Mouse (Mus musculus): Measurements from ENCODE around the gene Jmjd1c. TPM values are rescaled to one million over a fixed set of nuclear protein-coding genes. Genes with fewer than 3 reads are reported as not detected.

Gene Jmjd1c
- polyA plus RNA-seq, 1 experiment from 2014 or later = 42.4 TPM

GRCm38 (mm10) chr10:67098408-67099050, 2.6 kb downstream of the Jmjd1c start:
- H3K4me3 ChIP-seq (ENCODE audit: control insufficient read depth in 1 of 2, insufficient read depth in 1 of 2, low read depth in 1 of 2, low read length in 2 of 2) = peak overlapping the region; percentile 19 to 90; a peak in 3 of 4 replicates
- no peaks in the 10 kb centered on the region for H3K27me3 ChIP-seq (ENCODE audit: control insufficient read depth, insufficient read depth, low read length)
- no peaks in the 10 kb centered on the region for H3K9me3 ChIP-seq (ENCODE audit: control insufficient read depth, low read length)
- peaks cover 29 to 61% of the 10 kb centered on the region in 2 experiments for H3K4me1 ChIP-seq (ENCODE audit: control insufficient read depth in 2 of 2, insufficient read depth in 2 of 2, low read length in 2 of 2)
- H3K4me2 ChIP-seq (ENCODE audit: low read length) = peak overlapping the region; percentile 72
- ATAC-seq (ENCODE audit: insufficient number of reproducible peaks, insufficient read depth, low FRiP score, low read depth) = no peak
- H3K27ac ChIP-seq (replicated peaks in 1 of 2; ENCODE audit: control insufficient read depth in 1 of 2, insufficient read depth in 1 of 2, low read depth in 2 of 2, low read length in 2 of 2) = peak overlapping the region; percentile 27 to 99; a peak in 3 of 4 replicates
- H3K36me3 ChIP-seq (ENCODE audit: control insufficient read depth, insufficient read depth, low read length) = 0 out of 2 replicates have a peak, but pooled peaks cover 4% of the 10 kb centered on the region
- 15% methylated on average over 7 of the region's 7 CpGs for WGBS
- H3K9ac ChIP-seq (ENCODE audit: low read length) = peak overlapping the region; percentile 99

- Histone ChIP-seq H3K27ac (replicated peaks in 1 of 2; ENCODE audit: control insufficient read depth in 1 of 2, insufficient read depth in 1 of 2, low read depth in 2 of 2, low read length in 2 of 2) (peak overlapping the region; percentile 27 to 99; a peak in 1 of 4 replicates), H3K36me3 (ENCODE audit: control insufficient read depth, insufficient read depth, low read length) (0 out of 2 replicates have a peak, but pooled peaks cover 4% of the 10 kb centered on the region), H3K4me1 (ENCODE audit: control insufficient read depth in 2 of 2, insufficient read depth in 2 of 2, low read length in 2 of 2) (peaks cover 36 to 69% of the 10 kb centered on the region in 2 experiments), H3K9ac (ENCODE audit: low read length) (peak overlapping the region; percentile 99), H3K4me3 (ENCODE audit: control insufficient read depth in 1 of 2, insufficient read depth in 1 of 2, low read depth in 1 of 2, low read length in 2 of 2) (peak overlapping the region; percentile 11 to 90; a peak in 3 of 4 replicates), H3K27me3 (ENCODE audit: control insufficient read depth, insufficient read depth, low read length) (no peaks in the 10 kb centered on the region), H3K9me3 (ENCODE audit: control insufficient read depth, low read length) (no peaks in the 10 kb centered on the region), H3K4me2 (ENCODE audit: low read length) (peak overlapping the region; percentile 72)
- WGBS = 38% methylated on average over 13 of the region's 13 CpGs
- ATAC-seq (ENCODE audit: insufficient number of reproducible peaks, insufficient read depth, low FRiP score, low read depth) = no peak
Measured at GRCm38 (mm10) chr10:67099183-67099929, 3.4 kb downstream of the Jmjd1c start.

GRCm38 (mm10) chr10:67100011-67100661, 4.2 kb downstream of the Jmjd1c start:
- Histone ChIP-seq H3K9ac (ENCODE audit: low read length) (no peak overlapping the region), H3K36me3 (ENCODE audit: control insufficient read depth, insufficient read depth, low read length) (0 out of 2 replicates have a peak, but pooled peaks cover 4% of the 10 kb centered on the region), H3K4me1 (ENCODE audit: control insufficient read depth in 2 of 2, insufficient read depth in 2 of 2, low read length in 2 of 2) (peaks cover 43 to 72% of the 10 kb centered on the region in 2 experiments), H3K9me3 (ENCODE audit: control insufficient read depth, low read length) (no peaks in the 10 kb centered on the region), H3K4me3 (ENCODE audit: control insufficient read depth in 1 of 2, insufficient read depth in 1 of 2, low read depth in 1 of 2, low read length in 2 of 2) (no peak overlapping the region), H3K27ac (replicated peaks in 1 of 2; ENCODE audit: control insufficient read depth in 1 of 2, insufficient read depth in 1 of 2, low read depth in 2 of 2, low read length in 2 of 2) (no peak overlapping the region), H3K4me2 (ENCODE audit: low read length) (no peak overlapping the region), H3K27me3 (ENCODE audit: control insufficient read depth, insufficient read depth, low read length) (no peaks in the 10 kb centered on the region)
- WGBS = 61% methylated on average over 7 of the region's 7 CpGs
- no peak for ATAC-seq (ENCODE audit: insufficient number of reproducible peaks, insufficient read depth, low FRiP score, low read depth)

DNA sequence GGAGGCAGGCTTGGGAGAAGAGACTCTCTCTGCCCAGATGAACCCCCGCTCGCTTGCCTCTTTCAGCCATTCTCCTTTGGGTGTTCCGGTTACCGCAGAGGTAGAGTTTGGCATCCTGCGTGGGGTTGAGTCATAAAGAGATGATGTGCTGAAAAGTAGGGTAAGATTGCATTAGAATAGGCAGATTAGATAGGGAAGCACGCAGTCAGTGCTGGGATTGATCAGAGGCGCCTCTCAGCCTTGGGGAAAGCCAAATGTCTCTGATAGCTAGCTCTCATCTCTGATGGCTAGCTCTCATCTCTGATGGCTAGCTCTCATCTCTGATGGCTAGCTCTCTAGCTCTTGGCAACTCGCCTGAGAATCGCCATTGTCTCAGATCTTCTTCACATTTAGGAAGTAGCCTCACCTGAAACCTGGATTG, 4.9 kb downstream of the Jmjd1c start:
- H3K36me3 ChIP-seq (ENCODE audit: control insufficient read depth, insufficient read depth, low read length) = 0 out of 2 replicates have a peak, but pooled peaks cover 4% of the 10 kb centered on the region

GRCm38 (mm10) chr10:67104543-67104942, 8.6 kb downstream of the Jmjd1c start:
- Histone ChIP-seq H3K4me3 (ENCODE audit: control insufficient read depth in 1 of 2, insufficient read depth in 1 of 2, low read depth in 1 of 2, low read length in 2 of 2) (no peak overlapping the region), H3K4me1 (ENCODE audit: control insufficient read depth in 2 of 2, insufficient read depth in 2 of 2, low read length in 2 of 2) (peaks cover 55 to 88% of the 10 kb centered on the region in 2 experiments), H3K27ac (replicated peaks in 1 of 2; ENCODE audit: control insufficient read depth in 1 of 2, insufficient read depth in 1 of 2, low read depth in 2 of 2, low read length in 2 of 2) (no peak overlapping the region; a peak in 1 of 4 replicates), H3K9ac (ENCODE audit: low read length) (peak overlapping the region; percentile 35; the same call in 1 of the 2 replicates), H3K36me3 (ENCODE audit: control insufficient read depth, insufficient read depth, low read length) (peaks cover 15% of the 10 kb centered on the region; the same call in 1 of the 2 replicates), H3K9me3 (ENCODE audit: control insufficient read depth, low read length) (no peaks in the 10 kb centered on the region), H3K4me2 (ENCODE audit: low read length) (peak overlapping the region; percentile 36), H3K27me3 (ENCODE audit: control insufficient read depth, insufficient read depth, low read length) (no peaks in the 10 kb centered on the region)
- WGBS = 12% methylated on average over 9 of the region's 9 CpGs
- ATAC-seq (ENCODE audit: insufficient number of reproducible peaks, insufficient read depth, low FRiP score, low read depth) = no peak

More for the DNA sequence above, 4.9 kb downstream of the Jmjd1c start:
- Histone ChIP-seq H3K4me2 (ENCODE audit: low read length) (peak overlapping the region; percentile 5; the same call in 1 of the 2 replicates), H3K27ac (replicated peaks in 1 of 2; ENCODE audit: control insufficient read depth in 1 of 2, insufficient read depth in 1 of 2, low read depth in 2 of 2, low read length in 2 of 2) (no peak overlapping the region), H3K4me3 (ENCODE audit: control insufficient read depth in 1 of 2, insufficient read depth in 1 of 2, low read depth in 1 of 2, low read length in 2 of 2) (no peak overlapping the region), H3K27me3 (ENCODE audit: control insufficient read depth, insufficient read depth, low read length) (no peaks in the 10 kb centered on the region), H3K9ac (ENCODE audit: low read length) (no peak overlapping the region), H3K4me1 (ENCODE audit: control insufficient read depth in 2 of 2, insufficient read depth in 2 of 2, low read length in 2 of 2) (peaks cover 46 to 79% of the 10 kb centered on the region in 2 experiments), H3K9me3 (ENCODE audit: control insufficient read depth, low read length) (no peaks in the 10 kb centered on the region)
- WGBS = 28% methylated on average over 9 of the region's 9 CpGs
- ATAC-seq (ENCODE audit: insufficient number of reproducible peaks, insufficient read depth, low FRiP score, low read depth) = no peak

DNA sequence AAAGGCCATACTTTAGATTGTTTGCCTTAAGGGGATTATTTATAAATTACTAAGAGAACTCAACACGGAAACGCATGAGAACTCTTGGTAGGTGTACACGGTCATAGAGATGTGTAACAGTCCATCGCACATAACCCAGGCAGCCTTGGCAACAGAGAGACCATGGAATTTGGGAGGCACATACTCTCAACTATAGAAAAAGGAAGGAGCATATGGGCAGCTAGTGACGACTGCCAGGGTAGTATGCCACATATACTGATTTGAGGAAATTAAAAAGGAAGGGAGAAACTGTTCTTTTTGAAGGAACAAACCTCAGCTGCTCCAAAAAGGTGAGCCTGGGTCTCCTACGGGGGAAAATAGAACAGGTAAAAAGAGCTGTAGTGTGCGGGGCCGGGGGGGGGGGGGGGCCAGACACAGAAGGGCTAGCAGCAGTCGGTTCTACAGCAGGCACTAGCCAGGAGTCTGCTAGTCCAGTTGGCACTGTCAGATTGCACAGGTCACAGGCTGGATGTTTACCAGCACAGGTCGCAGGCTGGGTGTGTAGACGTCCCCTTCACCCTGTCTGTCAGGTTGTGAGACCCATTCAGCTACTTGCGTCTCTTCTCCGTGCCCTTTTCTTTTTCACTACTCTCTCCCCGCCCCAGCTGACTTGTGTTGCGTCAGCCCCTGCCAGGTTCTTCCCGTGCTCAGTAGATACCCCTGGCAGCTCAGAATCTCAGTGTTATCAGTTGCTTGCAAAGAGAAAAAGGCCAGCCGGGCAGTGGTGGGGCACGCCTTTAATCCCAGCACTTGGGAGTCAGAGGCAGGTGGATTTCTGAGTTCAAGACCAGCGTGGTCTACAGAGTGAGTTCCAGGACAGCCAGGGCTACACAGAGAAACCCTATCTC, 9.6 kb downstream of the Jmjd1c start:
- Histone ChIP-seq H3K36me3 (ENCODE audit: control insufficient read depth, insufficient read depth, low read length) (peaks cover 20% of the 10 kb centered on the region; the same call in 1 of the 2 replicates), H3K9ac (ENCODE audit: low read length) (no peak overlapping the region), H3K27me3 (ENCODE audit: control insufficient read depth, insufficient read depth, low read length) (no peaks in the 10 kb centered on the region), H3K4me1 (ENCODE audit: control insufficient read depth in 2 of 2, insufficient read depth in 2 of 2, low read length in 2 of 2) (peaks cover 59 to 84% of the 10 kb centered on the region in 2 experiments), H3K4me3 (ENCODE audit: control insufficient read depth in 1 of 2, insufficient read depth in 1 of 2, low read depth in 1 of 2, low read length in 2 of 2) (no peak overlapping the region), H3K4me2 (ENCODE audit: low read length) (0 out of 2 replicates have a peak overlapping the region, but pooled peaks have one; percentile 1), H3K9me3 (ENCODE audit: control insufficient read depth, low read length) (no peaks in the 10 kb centered on the region), H3K27ac (replicated peaks in 1 of 2; ENCODE audit: control insufficient read depth in 1 of 2, insufficient read depth in 1 of 2, low read depth in 2 of 2, low read length in 2 of 2) (0 out of 4 replicates have a peak overlapping the region, but pooled peaks of 1 of the 2 experiments have one; percentile 12)
- no peak; the same call in 1 of the 2 replicates for ATAC-seq (ENCODE audit: insufficient number of reproducible peaks, insufficient read depth, low FRiP score, low read depth)
- 43% methylated on average over 19 of the region's 19 CpGs for WGBS

Measured in heart, embryonic 14.5 days (tissue).